Mouse (Mus musculus) limb, embryonic 10.5 days (tissue): ENCODE results near the gene Lrrfip2. TPM values are rescaled to one million over a fixed set of nuclear protein-coding genes. Genes with fewer than 3 reads are reported as not detected.

Experiments
- polyA plus RNA-seq: library from polyadenylated mRNA; unstranded; fragments of >200 nt; fragmentation: Nextera tagmentation; extraction: Ambion mirVana; gene quantifications from 2 replicates; pipeline ENCODE4 v1.2.1, GENCODE M21; 2016

Gene Lrrfip2
- polyA plus RNA-seq, 1 experiment from 2014 or later: 38.2 TPM

Other genes starting within 250 kb of the Lrrfip2 start
- gene Als2cl, start 237.7 kb upstream of the Lrrfip2 start, polyA plus RNA-seq: 1.8 and 1.9 TPM in 2 replicates
- 0.09 TPM in 1 of 2 replicates, not detected in the other for gene Tmie, start 237.5 kb upstream of the Lrrfip2 start, polyA plus RNA-seq
- not detected in 2 replicates for gene Fam240a, start 200.7 kb upstream of the Lrrfip2 start, polyA plus RNA-seq
- not detected in 2 replicates for gene Tdgf1, start 171.4 kb upstream of the Lrrfip2 start, polyA plus RNA-seq
- gene Lrrc2, start 166.0 kb upstream of the Lrrfip2 start, polyA plus RNA-seq: 0.08 and 0.20 TPM in 2 replicates
- 0.24 TPM in 1 of 2 replicates, not detected in the other for gene Rtp3, start 127.0 kb upstream of the Lrrfip2 start, polyA plus RNA-seq
- gene Ltf, start 98.3 kb upstream of the Lrrfip2 start, polyA plus RNA-seq: not detected in 2 replicates
- gene Ccrl2, start 60.1 kb upstream of the Lrrfip2 start, polyA plus RNA-seq: 0.41 and 0.54 TPM in 2 replicates
- gene Mlh1, start 154.2 kb downstream of the Lrrfip2 start, polyA plus RNA-seq: 49.8 and 50.7 TPM in 2 replicates
- gene Epm2aip1, start 154.3 kb downstream of the Lrrfip2 start, polyA plus RNA-seq: 26.1 and 35.8 TPM in 2 replicates
- gene Trank1, start 194.1 kb downstream of the Lrrfip2 start, polyA plus RNA-seq: 0.04 and 0.09 TPM in 2 replicates